Mouse (Mus musculus): ENCODE measurements at regions not wholly inside any gene's neighbourhood (a gene's known extent, or its start where the extent isn't known, plus 50 kb on each side); places are given as distances from the start of the nearest gene placed in this dataset.

DNA sequence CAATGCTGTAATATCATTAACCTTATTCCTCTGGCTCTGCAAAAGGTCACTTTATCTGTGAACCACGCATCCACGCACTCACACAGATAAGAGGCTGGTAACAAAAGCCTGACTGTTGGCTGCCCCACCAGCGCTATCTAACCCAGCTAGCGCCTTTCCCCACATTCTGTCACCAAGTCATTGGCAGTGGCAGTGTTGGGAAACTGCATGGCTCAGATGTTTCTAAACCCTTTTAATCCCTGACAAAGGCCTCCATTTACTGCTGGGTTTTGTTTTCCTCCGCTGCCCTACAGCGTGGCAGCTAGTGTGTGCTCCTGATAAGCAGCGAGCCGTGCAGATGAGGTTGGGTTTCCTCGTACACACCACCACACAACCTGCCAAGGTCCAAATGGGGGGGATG, 55.7 kb downstream of the Id4 start:
- no peak for DNase-seq (ENCODE audit: low spot score)

DNA sequence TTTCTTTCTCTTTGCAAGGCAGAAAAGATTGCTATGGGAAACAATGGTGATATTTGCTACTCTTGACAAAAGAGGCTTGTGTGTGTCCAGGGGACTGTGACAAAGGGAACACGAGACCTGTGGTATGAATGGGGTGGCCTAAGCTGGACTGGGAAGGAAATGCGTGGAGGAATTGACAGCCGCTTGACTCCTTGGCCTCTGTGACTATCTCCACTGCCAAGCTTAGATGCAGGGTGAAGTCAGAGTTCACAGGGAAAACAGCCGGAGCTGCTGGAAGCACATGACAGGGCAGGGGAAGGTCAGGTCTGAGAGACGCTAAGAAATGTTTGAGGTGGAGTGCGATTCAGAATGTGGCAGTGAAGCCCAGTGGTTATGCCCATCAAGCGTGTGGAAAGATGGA, 56.4 kb downstream of the Id4 start:
- no peak for DNase-seq (ENCODE audit: low spot score)

DNA sequence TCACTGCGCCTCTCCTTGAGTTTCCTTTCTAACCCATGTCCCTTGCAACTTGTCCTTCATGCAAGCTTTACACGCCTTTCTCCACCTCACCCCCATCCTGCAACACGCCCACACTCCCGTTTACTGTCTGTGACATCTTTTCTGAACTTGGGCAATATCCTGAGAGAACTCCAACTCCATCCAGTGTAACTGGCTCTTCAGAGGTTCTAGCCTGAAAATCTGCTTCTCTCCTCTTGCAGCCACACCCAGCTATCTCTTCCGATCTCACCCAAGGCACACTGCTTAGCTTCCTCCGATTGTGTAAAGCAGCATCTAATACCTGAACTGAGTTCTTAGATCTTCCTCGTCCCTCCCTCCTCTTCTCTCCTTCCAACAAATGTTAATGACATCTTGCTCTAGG, 58.0 kb downstream of the Id4 start:
- DNase-seq (ENCODE audit: low spot score), result no peak

DNA sequence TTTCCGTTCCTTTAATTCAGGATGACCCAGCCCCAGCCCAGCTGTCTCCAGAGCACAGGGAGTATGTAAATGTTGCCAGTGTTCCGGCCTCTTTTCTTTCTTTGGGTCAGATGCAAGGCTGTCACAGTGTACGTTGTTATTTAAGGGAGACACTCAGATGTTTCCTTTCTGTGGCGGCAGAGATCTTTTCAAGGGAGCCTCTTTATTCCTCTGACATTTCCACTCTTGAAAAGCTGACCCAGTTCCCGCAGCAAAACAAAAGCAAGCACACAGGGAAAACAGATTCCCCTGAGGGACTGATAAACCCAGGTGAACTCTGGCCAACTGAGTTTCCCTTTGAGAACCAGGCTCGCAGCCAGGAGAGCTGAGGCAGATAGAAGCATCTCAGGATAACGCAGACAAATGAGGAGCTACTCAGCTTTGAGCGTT, 63.3 kb downstream of the Id4 start:
- peak; percentile 29 for DNase-seq (ENCODE audit: low spot score)

DNA sequence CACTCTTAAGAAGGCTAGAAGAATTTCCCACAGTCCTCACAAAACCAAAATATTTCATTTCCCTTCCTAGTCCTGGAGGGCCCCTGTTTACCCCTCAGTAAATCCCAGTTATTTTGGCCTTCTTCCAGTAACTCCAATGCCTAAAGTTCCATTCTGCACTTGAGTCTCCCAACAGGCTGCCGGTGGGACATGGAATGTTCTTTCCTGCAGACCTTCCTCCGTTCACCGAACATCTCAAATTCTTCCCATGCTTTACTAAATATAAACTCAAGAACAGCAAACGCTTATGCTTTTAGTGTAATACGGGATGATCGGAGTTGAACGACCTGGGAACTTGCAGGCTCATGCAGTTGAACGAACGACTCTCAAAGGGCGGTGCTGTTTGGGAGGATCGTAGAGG, 69.6 kb downstream of the Id4 start:
- DNase-seq (ENCODE audit: low spot score), result no peak

DNA sequence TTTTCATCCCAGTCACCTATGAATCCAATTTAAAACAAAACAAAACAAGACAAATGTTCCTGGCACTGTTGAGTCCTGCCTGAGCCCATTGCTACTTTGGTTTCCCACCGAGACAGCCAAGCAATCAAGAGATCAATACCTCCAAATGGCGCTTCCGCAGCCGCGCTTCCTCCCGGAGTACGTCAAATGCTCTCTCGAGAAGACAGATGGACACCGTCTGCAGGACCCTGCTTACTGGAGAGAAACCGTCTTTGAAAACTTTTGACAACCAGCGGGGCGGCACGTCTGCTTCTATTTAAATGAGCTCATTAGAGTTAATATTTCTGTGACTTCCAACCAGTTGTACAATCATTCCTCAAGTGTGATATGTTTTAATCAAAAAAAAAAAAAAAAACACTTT, 75.1 kb downstream of the Id4 start:
- DNase-seq (ENCODE audit: low spot score), result no peak

DNA sequence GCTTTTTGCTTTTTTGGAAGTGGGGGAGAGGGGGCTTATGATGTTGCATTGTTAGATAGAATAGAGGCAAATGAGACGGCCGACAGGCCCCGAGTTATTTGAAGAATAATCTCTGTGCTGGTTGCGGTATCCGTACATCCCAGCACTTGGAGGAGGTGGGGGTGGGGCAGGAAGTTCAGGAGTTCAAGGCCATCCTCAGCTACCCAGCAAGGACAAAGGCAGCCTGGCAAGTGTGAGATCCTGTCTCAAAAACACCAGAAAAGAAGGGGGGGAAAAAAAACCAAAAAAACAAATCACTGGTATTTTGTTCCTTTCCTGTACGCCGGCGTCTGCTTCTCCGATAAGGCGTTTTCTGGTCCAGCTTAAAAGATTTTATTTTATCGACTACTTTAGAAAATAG, 75.6 kb downstream of the Id4 start:
- DNase-seq (ENCODE audit: low spot score), result no peak

DNA sequence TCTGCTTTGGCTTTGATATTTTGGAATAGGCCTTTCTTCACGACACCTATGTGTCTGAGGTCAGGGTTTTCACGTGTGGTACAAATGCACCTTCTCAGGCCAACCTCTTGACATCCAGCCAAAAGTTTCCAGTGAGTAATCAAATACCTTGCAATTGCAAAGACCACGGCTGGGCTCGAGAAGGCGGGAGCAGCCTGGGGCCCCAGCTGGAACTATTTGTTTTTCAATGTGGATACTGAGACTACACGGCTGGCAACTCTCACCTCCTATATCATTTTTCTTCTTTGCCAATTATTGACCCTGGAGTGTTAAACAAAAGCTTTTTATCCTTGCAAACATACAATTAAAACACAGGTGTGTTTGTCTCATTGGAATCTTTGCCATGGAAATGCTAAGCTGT, 77.5 kb downstream of the Id4 start:
- DNase-seq (ENCODE audit: low spot score), result no peak

DNA sequence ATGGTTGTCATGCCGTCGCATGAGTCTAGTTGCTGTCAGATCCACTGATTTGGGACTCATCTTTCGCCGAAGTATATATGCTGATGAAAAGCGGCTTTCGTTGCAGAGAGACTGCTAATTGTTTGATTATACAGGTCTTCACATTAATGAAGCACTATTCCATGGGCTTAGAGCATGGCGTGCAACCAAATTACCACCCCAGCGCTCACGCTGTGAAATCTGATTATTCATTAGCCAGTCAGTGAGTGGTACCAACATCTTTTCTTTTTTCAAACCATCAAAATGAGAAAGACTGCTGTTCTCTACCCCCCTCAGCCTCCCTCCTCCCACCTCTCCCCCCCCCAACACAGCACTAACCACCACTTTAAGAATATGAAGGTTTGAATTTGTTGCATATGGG, 89.1 kb downstream of the Id4 start:
- no peak for DNase-seq (ENCODE audit: low spot score)

DNA sequence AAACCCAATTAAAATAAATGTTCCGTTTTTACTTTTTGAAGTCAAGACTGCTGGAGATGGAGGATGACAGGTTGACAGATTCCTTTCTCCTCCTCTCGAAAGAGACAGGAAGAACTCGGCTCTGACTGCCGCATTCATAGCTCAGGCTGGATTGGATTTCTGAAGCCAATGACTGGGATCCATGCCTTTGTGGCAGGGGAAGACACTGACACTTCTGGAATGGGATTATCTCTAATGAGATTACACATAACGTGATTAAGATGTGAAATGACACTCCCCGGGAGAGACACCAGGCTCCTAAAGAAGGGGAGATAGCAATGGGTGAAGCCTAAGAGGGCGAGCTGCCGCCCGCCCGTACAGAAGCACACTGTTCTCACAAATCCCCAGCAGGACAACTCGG, 89.9 kb downstream of the Id4 start:
- no peak for DNase-seq (ENCODE audit: low spot score)

DNA sequence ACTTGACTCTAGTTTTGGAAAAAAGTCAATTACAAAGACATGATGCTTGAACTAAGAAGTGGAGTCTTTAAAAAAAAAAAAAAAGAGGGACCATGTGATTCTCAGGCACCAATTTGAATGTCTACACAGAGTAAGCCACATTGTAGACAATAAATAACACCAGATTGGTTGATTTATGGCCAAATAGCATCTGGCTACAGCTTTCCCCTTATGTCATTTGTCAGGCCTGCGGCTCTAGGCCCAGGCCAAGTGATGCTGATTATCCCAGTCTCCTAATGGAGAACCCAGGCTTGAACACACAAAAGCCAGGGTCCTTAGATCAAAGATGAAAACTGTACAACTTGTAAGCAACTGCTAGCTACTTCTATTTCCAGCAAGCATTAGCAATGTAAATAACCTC, 96.1 kb downstream of the Id4 start:
- DNase-seq (ENCODE audit: low spot score), result no peak

DNA sequence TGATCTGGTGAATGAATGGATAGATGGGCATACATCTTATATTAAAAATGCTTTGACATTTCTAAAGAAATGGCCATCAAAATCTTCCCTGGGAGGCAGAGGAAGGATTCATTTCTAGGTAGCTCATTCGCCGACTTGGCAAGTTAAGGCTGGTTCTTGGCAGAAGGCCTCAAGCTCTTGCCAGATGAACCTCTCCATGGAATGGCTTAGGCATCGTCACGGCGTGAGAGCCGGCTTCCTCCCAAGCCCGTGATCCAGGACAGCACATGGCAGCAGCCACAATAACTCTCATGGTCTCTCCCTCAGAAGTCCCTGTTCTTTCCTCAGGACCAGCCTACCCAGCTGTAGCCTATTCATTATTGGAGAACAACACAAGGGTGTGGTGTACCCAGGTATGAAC, 96.6 kb downstream of the Id4 start:
- no peak for DNase-seq (ENCODE audit: low spot score)

DNA sequence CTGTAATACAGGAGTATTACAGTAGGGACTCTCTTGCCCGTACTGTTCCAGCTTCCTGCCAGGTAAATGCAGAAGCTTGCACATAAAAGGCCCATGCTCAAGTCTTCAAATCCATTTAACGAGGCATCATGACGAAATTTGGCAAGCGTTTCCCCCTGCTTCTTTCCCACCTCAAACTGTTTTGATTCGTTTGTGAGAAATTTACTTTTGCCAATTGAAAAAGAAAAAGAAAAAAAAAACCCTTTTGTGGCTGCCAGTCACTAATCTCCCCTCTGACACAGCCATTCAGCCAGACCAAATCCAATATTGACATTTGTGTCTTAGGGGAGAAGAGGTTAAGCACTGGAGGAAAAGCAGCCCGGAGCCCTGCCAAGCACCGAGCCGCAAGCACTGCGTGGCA, 110.0 kb downstream of the Id4 start:
- no peak for DNase-seq (ENCODE audit: low spot score)

DNA sequence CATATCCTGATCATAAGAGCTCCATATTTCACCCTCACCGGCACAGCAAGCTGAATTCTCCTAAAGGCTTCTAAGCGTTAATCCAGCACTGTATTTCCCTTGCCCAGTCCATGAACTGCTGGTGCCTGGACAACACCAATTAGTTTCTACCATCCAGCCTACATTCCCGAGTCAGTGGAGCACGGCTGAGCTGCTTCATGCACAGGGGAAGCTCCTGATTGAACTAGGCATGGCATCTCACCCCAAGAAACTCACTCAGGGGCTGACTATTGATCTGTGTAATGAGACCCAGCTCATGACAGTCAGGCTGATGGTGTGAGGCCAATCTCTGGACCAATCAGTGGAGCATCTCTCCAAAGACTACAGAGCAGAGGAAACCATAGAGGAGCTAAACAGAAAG, 115.4 kb downstream of the Id4 start:
- no peak for DNase-seq (ENCODE audit: low spot score)

DNA sequence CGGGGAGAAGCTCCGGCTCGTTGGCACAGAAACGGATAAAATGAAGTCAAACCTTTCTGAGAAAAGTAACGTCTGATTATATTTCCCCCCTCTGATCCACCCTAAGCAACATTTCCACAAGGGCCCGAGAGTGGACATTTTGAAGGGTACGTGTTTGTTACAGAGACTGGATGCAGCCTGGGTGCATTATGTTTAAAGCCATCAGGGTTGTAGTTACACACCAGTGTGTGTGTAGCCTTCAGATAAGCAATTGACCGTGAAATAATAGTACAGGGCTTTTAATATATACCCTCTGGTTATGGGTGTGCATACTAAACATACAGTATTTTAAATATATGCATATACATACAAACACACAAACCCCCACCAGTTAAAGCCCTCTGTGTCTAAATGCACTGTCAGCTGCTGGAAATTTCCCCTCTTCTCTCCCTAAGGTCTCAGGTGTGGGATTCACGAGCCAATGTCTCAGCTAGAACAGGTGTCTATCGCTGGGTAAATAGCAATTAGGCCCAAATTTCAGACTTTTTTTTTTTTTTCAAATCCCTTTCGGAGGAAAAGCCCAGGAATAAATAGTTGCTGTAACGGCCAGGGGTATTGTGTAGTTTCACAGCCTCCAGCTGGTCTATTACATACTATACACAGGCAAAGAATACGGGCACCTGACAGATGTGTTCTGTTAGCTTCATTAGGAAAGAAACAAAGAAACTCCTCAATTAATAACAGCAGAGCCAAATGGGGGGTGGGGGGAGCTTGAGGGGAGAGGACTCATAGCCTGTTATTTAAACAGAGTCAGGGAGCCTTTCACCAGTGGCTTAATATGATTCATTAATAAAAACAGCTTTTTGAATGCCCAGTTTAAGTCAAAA, 122.8 kb downstream of the Id4 start:
- DNase-seq (ENCODE audit: low spot score), result no peak

DNA sequence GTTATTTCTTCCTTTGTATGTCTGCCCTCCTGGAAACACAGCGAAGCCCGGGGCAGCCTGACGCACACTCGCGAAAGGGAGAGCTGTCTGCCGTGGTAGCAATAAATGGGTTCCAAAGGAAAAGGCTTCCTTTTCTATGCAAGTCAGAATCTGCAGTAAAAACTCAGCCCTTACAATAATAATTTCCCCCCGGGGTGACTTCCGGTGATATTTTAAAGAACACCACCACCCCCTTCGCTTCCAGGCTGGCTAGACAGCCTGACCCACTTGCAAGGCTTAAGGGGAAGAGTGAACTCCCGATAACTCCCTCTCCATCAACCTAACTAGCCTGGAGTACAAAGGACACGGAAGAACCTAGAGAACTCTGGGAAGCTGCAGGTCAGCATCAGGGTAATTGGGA, 123.9 kb downstream of the Id4 start:
- no peak for DNase-seq (ENCODE audit: low spot score)

DNA sequence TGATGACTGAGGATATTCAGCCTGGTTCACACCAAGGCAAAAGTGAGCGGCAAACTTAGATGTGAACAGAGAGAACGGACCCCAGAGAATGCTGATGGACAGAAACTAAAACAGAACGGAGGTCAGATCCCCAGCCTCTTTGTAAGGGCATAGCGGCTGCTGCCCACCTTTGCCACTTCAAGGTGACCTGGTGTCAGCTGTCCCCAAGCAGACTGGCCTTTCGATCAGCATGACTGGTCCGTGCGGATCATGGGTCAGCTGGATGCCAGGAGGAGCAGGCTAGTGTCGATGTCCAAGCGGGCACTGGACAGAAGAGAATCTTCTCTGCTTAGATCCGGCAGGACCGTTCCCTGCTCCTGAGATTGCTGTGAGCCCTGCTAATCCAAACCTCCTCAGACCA, 122.1 kb downstream of the Zfp169 start:
- no peak for DNase-seq (ENCODE audit: low spot score)

DNA sequence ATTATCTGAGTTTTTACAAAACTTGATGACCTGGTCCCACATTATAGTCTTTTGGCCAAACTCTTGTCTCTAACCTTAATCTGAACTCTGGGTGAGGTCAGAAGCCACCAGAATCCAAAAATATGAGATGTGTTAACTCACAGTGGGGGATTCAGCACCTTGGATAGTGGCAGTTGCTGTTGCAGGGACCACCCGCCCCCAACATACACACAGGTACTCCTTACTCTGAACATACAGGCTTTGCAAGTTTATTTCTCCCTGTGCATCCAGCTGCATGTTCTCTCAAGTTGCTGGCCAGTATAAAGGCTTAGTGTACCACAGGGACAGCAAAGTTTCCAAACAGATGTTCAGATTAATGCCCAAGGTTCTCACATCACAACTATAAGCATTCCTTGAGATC, 115.5 kb downstream of the Zfp169 start:
- no peak for DNase-seq (ENCODE audit: low spot score)

DNA sequence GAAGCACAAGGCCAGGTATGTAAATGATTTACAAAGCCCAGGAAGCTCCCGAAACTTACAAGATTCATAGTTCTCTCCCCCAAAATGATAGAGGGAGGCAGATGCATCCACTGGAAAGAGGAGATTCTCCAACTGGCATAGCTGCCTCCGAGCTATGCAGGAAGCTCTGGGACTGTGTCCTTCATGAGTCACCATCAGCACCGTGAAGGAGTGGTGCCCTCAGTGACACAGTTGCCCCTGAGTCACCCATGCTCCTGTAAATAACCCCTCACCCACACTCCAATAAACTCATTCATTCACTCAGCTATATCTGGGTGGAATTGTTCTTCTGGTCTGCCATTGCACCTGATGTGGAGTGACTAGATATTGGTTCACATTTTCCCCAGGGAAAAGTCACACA, 114.6 kb downstream of the Zfp169 start:
- no peak for DNase-seq (ENCODE audit: low spot score)

DNA sequence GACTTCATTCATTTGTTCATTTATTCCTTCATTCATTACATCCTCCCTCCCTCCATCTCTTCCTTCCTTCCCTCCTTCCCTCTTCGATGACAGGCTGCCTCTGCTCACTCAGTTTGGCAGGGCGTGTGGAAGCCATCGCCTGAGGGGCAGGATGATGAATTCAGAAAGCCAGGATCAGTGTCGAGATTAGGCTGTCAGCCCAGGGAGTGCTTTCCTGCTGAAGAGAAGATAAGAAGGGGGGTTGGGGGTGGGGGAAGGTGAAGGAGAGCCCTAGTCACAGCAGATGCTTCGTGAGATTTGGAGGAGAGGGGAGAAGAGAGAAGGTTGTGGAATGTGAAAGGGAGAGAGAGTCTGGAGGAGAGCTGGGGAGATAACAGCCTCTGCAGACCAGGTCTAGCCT, 110.9 kb downstream of the Zfp169 start:
- DNase-seq (ENCODE audit: low spot score), result no peak

DNA sequence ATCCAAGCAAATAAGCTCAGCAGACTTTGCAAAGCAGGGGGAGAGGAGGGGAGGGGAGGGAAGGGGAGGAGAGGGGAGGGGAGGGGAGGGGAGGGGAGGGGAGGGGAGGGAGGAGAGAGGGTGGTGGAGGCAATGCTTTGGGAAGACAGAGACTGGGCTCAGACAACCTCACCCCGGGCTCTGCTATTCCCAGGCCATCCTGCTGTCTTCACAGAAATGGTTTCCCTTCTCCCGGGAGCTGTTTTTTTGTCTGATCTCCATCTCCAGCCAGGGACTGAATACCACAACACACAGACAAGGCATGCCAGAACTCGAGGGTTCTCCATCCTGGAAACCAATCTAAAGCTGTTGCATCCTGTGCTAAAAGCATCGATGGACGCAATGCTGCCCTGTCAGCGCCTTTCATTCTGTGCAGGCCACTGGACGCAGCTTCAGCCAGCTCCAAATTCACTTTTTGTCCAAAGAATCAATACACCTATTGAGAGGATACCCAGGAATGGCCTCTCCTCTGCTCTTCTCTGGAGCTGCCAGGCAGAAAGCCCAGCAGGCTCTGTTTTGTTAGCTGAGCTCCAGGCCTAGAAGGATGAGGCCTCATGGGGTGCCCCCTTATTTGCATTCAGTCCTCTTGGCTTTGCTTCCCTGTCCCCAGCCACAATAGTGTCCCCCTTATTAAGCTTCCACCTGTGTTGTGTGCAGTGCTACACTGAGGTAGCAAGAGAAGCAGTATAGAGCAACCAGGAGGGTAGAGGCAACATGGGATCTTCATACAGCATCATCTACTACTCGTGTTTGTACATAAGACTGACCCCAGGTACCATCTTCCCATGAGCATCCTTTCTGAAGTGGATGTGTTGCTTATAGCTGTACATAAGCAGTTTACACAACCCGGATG, 90.6 kb downstream of the Zfp169 start:
- no peak for DNase-seq (ENCODE audit: low spot score)

DNA sequence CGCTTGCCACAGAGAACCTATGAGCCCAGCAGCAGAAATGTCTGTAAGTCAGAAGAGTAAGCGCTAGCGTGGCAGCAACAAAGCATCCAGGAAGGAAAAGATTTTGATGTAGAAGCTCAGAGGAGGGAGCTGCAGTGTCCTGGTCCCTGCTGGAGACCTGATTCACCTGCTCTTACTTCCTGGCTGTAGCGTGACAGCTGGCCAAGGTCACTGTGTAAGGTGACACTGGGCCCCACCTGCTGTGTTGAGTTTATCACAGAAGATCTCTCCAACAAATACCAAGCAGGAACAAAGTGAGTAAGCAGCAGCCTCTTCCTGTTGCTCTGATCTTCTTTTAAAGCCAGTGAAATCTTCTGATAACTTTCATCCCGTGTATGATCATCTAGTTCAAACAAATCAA, 86.4 kb downstream of the Zfp169 start:
- no peak for DNase-seq (ENCODE audit: low spot score)

DNA sequence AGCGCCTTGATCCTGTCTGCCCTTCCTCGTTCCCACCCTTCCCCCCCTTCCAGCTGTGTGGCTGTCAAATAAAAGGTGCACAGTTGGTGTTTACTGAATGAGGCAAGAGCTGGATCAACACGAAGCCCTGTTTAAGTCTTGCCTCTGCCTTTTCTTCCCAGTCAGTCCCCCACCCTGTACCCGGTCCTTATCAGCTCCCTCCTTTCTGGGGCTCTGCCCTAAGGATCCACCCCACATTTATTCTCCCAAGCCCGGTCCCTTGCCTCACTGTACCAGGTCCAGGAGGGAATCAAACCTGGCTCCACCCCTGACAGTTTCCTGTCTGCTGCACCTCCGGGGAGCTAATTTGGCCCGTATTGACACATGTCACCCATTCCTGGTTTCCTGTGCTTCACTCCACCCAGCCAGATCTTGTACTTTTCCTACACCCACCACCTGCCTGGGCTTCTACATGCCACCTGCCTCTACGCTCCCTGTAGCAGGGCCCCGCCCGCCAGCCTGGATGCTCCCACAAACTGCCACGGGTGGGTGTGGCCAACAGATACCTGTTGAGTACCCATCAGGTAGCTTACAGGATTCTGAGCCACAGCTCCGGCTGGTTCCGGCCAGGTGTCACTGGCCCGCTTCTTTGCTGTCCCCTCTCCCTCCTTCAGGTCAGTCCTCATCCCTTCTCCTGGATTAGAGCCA, 76.4 kb downstream of the Zfp169 start:
- DNase-seq (ENCODE audit: low spot score), result no peak
